Mouse (Mus musculus) CD4-positive, CD25-positive, alpha-beta regulatory T cell, adult 4 months (primary cell): ENCODE results near the gene Arhgap17. TPM values are rescaled to one million over a fixed set of nuclear protein-coding genes. Genes with fewer than 3 reads are reported as not detected.
A peak's percentile ranks its signal among the peaks of the same experiment; 100 is the strongest.

ENCODE experiments used
- ATAC-seq: one replicate; pipeline ENCODE4 v1.8.0; 2017
- polyA plus RNA-seq, 2 experiments: library from polyadenylated mRNA; unstranded; fragments of 100-300 nt; shearing (Covaris generic); gene quantifications; one replicate each; pipeline ENCODE4 v1.2.1; 2017

Gene Arhgap17
- polyA plus RNA-seq, 2 experiments from 2014 or later, result 22.5 to 22.7 TPM

DNA sequence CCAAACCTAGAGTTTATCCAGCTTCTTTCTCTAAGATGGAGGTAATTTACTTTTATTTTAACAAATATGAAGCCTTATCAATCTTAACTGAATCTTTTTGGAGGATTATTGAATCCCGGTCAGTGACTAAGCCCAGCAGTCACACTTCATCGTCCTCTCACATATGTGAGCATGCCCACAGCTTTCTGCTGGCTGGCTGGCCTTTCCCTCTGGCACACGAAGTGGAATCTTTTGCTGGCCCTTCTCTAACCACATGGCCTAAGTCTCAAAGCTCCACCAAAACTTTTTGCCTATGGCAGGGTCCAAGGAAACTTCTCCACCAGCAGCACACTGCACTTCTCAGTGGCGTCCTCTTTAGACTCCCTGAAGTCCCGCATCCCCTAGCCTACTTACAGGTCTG lies 27.8 kb downstream of the Arhgap17 start:
- ATAC-seq, result no peak

DNA sequence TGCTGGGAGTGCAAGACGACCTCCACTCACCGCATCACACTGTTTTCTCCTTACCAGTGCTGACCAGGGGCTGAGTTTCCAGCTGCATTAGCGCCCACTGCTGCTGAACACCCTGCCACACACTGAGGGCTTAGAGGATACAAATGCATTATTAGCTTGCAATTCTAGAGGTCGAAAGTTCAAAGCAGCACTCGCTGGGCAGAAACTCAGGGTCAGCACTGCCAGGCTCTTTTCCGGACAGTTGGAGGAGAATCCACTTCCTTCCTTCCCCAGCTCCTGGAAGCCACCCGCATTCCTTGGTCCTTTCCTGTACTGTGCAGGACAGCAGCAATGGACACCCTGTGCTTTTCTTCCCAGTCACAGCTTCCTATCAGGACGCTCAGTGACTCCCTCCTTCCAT lies 31.4 kb downstream of the Arhgap17 start:
- no peak for ATAC-seq

DNA sequence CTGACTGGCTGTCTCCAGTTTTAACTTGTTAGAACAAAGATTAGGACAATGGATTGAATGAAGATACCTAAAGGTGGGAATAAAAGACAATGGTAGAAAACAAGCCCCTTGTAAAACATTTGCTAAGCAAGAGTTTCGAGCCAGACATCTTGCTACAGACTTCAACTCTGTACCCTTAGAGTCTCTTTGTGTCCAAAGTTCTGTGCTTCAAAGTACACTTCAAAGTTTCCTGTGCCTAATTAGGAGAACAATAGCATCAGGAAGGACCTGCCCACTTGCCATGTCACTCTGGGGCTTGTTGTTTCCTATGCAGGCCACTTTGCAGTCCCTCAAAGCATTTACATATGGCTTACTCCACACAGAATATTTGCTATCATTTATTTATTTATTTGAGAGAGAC lies 33.4 kb downstream of the Arhgap17 start:
- no peak for ATAC-seq

DNA sequence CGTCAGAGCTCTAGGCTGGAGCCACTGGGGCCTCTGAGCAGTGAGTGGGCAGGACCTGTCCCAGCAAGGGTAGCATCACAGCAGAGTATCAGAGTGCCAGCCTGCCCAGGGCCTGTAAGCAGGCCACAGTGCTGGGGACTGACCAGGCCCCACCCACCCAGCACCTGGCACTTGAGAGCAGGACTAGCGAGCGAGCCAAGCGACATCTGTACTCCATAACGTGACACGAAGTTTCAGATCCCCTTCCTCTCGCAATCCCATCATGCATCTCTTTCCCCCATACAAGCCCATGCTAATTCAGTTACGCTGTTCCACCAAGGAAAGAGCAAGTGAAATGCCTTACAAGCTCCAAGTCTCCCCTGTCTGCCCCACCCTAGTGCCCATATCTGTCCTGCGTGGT lies 39.2 kb downstream of the Arhgap17 start:
- ATAC-seq, result no peak

DNA sequence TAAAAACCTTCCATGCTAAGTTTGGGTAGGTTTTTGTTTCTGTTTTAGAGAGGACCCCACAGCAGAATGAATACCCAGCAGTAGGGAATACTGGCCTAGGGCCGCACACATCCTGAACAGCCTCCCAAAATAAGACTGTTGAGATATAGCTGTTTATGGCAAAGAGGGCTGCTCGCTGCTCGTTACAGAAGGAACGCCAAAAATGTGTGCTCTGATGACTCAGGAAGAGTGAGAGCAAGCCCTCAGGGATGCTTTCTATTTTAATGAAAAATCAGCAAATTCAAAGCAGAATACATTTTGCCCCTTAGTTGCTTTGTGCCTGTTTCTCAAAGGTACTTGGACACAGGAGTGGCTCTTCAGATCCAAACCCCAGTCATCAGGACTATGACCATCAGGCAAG lies 41.8 kb downstream of the Arhgap17 start:
- ATAC-seq, result no peak

DNA sequence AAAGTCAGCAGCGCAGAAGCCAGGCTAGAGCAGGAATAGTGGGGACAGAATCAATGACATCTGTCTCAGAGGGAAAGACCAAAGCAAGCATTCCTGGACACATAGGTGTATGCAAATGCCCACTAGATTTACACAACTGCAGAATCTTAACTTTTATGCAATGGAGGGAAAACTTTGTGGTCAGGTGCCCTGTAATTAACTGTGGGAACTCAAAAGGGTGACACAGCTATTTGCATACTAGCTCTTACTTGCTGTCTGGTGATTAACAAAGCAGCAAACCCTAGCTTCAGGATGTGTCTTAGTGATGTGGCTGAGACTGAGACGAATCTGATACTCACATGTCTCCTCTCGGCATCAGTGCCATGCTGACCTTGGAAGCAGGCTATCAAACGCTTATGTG lies 42.8 kb downstream of the Arhgap17 start:
- no peak for ATAC-seq

DNA sequence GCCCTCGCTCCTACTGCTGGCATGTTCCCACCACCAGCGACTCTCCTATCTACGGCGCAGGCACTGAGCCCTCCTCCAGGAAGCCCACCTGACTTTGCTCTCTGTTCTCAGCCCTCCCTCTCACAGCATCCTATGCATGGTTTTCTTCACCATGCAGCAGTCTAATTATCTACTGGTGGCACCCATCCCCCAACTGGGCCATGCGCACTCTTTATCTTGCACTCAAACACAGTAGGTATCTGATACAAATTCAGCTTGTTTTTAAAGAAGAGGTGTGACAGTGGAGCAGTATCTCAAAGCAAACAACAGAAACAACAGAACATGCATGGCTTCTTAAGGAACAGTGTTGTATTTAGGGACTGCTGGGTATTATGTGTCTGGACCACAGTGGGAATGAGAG lies 43.7 kb downstream of the Arhgap17 start:
- no peak for ATAC-seq

DNA sequence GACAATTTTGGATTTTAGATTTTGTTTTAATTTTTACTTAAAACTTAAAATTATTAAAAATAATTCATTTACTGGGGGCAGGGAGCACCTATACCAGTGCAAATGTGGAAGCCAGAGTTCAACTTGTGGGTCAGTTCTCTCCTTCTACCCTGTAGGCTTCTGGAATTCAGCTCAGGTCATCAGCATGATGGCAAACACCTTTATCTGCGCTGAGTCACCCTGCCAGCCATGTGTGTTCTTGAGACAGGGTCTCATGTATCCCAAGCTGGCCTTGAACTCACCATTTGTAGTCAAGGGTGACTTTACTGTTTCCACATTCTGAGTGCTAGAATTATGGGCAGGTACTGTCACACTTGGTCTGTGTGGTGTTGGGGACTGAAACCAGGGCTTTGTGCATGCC lies 45.6 kb downstream of the Arhgap17 start:
- no peak for ATAC-seq

DNA sequence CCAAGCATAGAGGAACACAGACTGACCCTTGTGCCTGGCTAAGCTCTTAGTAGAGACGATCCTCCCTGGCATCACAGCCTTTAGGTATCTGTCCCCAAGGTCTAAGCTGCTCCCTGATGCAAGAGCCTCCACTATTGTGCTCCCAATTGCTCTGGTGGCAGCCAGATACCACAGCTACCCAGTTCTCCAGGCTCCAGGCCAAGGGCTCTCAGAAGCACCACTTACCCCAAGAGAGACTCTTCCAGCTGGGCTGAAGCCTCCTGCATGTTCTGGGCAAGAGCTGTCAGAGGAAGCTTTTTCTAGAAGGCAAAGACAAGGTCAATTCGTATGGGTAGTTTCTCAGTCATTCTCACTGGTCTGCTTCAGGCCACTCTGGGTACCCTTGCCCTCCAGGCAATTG lies 46.3 kb downstream of the Arhgap17 start:
- ATAC-seq, result no peak

DNA sequence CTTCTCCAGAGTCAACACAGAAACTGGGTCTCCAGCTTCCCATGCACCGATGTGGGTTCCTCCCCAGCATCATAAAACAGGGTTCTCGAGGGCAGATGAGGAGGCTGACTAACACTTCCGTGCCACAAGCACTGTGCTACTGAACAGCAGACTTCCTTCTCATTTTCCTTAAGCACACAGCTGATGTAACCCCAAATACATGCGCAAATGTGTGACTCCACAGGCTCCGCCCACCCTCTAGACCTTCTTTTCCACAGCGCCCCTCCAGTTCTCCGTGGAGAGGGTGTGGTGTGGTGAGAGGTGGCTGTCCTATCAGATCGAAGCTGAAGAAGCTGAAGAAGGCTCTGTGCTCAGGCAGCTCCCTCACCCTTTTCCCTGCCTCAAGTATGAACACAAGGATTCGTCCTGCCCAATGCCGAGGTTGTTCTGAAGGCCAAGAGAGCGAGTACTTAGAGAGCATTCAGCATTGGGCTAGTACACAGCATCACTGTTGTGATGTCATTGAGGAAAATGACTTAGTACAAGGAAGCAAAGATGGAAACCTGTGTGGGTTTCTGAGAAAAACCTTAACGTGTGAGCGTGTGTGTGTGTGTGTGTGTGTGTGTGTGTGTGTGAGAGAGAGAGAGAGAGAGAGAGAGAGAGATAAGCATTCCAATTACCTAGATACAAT lies 47.1 kb downstream of the Arhgap17 start:
- ATAC-seq, result peak; percentile 88

DNA sequence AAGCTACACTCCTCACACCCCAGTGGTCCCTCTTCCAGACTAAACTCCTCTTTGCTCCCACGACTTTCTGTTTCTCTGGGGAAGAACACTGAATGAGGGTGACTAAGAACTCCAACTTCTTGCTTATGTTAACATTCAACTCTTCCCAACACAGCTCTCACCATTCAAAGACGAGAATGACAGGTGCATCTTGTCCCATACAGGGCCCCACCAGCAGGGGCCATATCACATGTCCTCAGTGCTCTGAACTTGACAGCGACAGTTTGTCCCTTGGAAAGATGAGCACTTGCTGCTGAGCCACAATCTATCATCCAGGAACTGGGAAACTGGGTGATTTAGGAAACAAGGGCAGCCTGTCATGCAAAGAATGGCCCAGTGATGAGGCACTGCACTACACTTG lies 57.0 kb downstream of the Arhgap17 start:
- no peak for ATAC-seq

DNA sequence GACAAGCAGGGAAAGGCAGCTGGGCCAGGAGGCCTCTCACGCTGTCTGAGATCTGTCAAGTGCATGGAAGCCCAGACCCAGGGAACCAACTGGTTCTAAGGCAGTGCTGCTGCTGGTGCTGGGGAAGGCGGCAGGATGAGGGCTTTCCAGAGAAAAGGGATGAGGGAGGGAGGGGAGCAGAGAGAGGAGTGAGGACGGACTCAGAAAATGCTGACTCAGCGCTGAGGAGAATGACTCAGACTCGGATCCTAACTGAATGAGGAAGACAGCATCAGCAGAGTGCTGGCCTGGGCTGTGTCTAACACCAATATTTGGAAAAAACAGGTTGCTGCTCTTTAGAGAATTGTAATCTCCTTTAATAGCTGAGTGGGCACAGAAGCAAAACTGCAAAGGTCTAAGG lies 57.9 kb downstream of the Arhgap17 start:
- ATAC-seq, result no peak

DNA sequence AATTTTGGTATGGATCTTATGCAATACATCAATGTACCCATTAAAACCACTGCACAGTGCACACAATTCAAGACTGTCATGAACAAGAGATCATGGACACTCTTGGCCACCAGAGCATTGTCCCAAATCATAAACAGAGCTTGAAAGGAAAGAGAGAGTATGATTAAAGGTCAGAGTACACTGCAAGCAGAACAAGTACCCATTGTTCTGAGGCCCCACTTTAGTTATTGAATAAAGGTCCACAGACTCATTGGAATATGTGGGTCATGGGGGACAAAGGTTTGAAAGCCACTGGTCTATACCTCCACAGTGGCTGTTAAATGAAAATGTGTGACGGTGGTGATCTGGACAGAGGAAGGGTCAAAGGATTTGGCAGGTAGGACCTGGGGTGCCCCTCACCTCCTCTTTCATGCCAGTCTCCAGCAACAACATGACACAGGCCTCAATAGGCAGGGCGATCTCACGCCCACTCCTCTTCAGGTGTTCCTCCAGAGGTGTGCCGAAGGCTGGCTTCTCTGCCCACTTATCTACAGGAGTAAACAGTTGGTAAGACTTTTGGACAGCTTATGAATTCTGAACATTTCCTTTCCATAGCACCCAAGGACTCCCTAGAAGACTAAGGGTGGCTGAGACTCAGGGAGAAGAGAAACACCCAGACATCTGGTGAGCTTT lies 61.7 kb downstream of the Arhgap17 start:
- no peak for ATAC-seq

DNA sequence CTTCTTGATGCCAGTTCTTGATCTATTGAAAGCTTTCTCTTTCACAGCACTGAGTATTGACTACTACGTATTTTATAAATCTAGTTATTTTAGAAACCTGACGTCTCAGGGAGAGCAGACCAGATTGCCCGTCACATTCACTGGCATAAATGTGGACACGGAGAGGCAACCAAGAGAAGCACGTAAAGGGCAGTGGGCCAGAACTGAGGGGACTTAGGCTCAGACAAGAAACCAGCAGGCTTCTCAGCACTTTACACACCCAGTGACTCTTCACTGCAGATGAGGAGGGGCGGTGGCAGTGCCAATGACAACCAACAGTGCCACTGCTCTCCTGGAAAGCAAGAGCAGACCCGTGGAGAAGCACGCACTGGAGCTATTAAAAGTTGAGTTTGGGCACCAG lies 62.5 kb downstream of the Arhgap17 start:
- ATAC-seq, result no peak

DNA sequence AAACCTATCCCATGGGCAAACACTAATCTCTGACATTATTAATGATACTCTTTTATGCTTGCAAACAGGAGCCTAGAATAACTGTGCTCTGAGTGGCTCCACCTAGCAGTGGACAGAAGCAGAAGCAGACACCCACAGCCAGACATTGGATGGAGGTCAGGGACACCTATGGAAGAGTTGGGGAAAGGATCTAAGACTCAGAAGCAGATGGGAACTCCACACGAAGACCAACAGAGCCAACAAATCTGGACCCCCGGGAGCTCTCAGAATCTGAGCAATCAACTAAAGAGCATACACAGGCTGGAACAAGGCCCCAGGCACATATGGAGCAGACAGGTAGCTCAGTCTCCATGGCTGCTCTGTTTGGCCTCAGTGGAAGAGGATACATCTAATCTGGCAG lies 64.3 kb downstream of the Arhgap17 start:
- ATAC-seq, result no peak

DNA sequence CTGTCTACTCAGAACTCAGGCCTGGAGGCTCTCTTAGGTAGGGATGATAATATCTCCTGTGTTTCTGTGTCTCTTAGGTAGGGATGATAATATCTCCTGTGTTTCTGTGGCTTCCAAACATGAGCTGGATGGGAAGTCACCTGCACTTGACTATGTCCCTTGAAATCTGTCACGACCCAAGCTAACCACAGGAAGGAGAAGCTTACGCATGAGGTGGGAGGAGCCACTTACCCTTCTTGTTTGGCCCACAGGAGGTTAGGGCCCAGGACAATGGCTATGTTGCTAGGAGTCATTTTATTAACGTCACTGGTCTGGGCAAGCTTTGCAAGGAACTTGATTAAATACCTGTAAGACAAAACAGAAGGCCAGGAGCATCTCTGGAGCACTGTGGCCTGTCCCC lies 69.5 kb downstream of the Arhgap17 start:
- ATAC-seq, result no peak

DNA sequence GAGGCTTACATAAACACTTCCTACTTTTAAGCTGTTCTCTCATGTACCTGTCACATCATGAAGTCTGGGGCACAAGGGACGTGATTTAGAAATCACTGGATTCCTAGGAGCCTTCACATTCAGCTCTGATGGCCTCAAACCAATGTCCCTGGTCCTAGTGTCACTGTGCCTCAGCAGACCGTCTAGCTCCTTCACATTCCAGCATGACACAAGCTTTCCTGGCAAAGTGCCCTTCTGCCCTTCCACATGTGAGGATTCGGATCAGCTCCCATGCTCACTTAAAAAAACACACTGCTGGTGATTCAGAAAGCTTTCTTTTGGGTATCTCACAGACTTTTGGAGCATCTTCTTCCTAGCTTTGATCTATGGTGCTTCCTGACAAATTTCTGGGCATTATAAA lies 71.5 kb downstream of the Arhgap17 start:
- ATAC-seq, result no peak

DNA sequence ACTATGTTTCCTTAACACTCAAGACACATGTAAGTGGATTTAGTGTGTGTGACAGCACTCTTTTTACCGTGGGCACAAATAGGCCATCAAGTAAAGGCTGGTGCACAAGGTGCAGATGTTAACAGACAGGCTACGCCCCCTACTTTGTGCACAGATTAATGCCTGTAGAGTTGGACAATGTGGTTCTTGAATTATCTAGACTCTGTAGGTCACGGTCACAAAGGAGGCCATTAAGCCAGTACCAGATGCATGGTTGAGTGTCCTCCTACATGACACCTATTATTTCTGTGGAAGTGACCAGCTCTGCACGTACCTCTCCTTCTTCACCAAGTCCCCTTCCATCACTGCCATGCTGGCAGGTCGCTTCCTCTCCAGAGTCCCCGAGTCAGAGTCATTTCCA lies 73.6 kb downstream of the Arhgap17 start:
- no peak for ATAC-seq

DNA sequence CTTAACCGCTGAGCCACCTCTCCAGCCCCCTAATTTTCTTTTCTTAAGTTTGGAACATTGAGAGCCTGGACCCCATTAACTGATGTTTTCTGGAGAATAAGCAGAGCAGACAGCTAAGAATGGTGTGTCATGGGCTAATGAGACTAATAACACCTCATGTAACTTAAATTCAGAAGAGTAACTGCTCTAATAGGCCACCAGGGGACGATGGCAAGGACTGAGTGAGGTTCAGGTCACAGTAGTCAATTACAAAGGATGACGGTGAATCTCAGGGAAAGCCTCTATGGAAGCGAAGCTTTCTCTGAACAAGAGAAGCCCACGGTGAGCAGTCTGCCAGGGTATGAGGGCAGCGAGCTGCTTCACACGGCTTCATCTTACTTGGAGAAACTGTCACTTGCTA lies 74.3 kb downstream of the Arhgap17 start:
- ATAC-seq, result no peak

DNA sequence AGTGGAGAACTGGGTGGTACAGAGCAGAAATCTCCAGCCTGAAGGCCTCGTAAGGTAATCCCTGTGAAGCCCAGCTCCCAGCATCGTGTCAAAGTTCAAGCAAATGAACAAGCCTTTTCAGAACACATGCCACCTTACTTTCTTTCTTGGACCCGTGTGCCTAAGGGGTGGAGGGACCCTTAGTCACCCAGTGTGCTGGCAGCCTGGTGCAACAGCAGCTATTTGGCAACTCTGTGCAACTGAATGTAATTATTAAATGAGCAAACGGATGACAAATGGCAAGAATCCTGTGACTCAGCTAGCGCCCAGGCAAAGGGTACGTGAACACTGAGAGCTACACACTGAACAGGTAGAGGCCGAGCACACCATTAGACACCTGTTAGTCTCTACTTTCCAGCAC lies 75.8 kb downstream of the Arhgap17 start:
- ATAC-seq, result no peak

DNA sequence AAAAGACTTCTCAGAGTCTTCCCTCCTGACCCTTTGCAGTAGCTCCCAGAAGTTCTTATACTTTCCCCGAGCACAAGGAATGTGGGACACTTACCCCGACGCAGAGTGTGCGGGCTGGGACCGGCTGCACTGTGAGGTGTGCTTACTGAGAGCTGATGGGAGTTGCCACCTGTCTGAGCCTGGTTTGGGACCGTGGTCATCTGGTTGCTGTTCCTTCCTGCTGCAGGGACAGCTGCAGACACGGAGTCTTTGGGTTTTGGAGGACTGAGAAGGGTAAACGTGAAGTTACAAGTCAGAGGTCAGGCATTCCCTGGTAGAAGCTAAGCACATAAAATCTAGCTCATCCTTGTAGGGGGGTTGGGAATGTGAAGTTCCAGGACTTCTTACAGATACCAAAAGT lies 77.8 kb downstream of the Arhgap17 start:
- ATAC-seq, result no peak

DNA sequence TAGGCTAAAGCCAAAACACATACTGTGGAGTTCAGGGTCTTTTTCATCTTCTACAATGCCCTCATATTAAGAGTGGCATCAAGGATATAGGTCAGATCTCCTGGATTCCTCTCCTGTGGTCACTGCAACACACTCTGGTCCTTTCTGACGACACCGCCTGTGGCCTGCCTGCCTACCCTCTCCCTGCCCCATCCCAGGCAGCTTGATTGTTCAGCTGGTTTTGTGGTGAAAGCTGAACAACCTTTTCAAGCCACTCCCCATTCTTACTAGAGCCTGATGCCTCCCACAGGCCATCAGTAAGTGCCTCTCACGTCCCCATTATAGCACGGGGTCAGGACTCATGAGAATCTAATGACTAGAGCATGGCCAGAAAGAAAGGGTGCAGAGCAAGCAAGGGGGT lies 80.5 kb downstream of the Arhgap17 start:
- no peak for ATAC-seq

DNA sequence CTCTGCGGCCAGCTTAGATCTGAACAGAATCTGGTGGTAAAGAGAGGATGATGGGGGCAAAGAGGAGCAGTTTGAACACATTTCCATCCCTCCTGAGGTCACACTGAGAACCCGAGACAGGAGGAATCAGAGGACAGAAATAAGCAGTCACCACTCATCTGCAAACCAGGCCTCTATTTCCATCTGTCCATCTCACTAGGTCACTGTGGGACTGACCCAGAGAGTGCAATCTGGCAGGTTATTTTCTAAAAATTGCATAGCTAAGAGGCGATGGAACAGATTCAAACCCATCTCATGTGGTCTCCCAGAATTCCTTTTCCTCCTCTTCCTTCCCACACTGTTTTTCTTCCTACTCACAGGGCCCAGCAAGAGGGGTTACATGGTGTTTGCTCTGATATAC lies 81.8 kb downstream of the Arhgap17 start:
- ATAC-seq, result no peak

DNA sequence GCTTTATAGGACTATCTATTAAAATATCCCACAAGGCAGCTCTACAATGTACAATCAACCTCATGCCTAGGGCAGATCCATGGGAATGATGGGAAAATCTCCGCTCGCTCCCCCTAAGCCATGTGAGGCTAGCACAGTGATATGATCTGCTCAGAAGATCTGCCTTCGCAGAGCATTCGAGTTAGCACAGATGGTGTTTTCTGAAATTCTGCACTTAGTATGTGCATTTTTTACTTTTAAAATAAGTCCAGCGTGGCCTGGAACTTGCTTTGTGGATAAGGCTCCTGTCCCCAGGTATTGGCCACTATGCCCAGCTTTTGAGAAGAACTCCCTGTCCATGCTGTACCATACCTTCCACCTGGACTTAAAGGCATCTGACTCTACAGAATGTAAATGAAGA lies 83.8 kb downstream of the Arhgap17 start:
- no peak for ATAC-seq

DNA sequence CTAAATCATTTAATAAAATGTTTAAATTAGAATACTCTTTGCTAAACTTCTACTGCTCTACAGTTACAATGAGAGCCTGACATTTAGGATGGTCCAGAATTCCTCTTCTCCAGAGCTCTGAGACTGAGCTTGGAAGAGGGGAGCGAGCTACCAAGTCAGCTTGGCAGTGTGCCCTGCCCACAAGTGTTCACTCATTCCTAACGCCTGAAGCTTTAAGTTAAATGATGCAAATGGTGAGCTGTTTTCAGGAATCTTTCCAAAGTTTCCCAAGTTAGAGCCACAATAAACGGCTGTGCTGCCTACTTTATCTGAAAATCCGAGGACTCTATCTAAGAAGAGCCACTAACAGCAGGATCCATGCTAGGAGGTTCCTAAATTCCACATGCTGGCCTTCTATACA lies 85.9 kb downstream of the Arhgap17 start:
- no peak for ATAC-seq
